Mouse (Mus musculus) heart, postnatal 10 days (tissue): ENCODE results near the gene Pam. TPM values are rescaled to one million over a fixed set of nuclear protein-coding genes. Genes with fewer than 3 reads are reported as not detected.
A peak's percentile ranks its signal among the peaks of the same experiment; 100 is the strongest.

ENCODE experiments used
- DNase-seq, 2 experiments: peaks; one replicate each; pipeline ENCODE4 v3.0.0; 2021
- intact Hi-C: fragments of 180-260 bp; cut with DNase I; formaldehyde crosslinking; loops from one replicate; pipeline ENCODE4 v1.15.1; 2025
- total RNA-seq, 2 experiments: library from RNA; stranded (reverse); gene quantifications; 2 replicates each; pipeline ENCODE4 v1.2.3; 2021

Gene Pam
- total RNA-seq, 2 experiments from 2014 or later, result 636 to 706 TPM

- no peak for DNase-seq
Measured at GRCm38 (mm10) chr1:98082988-98083387, 12.5 kb downstream of the Pam start.

GRCm38 (mm10) chr1:98080431-98080830 is 15.0 kb downstream of the Pam start:
- intact Hi-C loops, result no loop called here
- DNase-seq, result no peak

More at GRCm38 (mm10) chr1:98082988-98083387, 12.5 kb downstream of the Pam start:
- intact Hi-C loops, result no loop called here

- DNase-seq, result peak; percentile 48 to 56
- intact Hi-C loops, result no loop called here
Measured at GRCm38 (mm10) chr1:98079640-98080039, 15.8 kb downstream of the Pam start.

- no peak for DNase-seq
- intact Hi-C loops, result no loop called here
Measured at GRCm38 (mm10) chr1:98078735-98079134, 16.7 kb downstream of the Pam start.

GRCm38 (mm10) chr1:98073826-98074225 is 21.6 kb downstream of the Pam start:
- no peak for DNase-seq
- intact Hi-C loops, result no loop called here

- DNase-seq, result no peak
- intact Hi-C loops, result no loop called here
Measured at GRCm38 (mm10) chr1:98073127-98073526, 22.3 kb downstream of the Pam start.

- DNase-seq, result peak in 1 of 2 experiments; percentile 41
- intact Hi-C loops, result no loop called here
Measured at GRCm38 (mm10) chr1:98072045-98072444, 23.4 kb downstream of the Pam start.

GRCm38 (mm10) chr1:98071436-98071835 is 24.0 kb downstream of the Pam start:
- intact Hi-C loops, result no loop called here
- no peak for DNase-seq

GRCm38 (mm10) chr1:98070743-98071325 is 24.6 kb downstream of the Pam start:
- intact Hi-C loops, result no loop called here
- peak in 1 of 2 experiments; percentile 24 for DNase-seq

GRCm38 (mm10) chr1:98068177-98068576 is 27.3 kb downstream of the Pam start:
- no peak for DNase-seq
- intact Hi-C loops, result no loop called here

GRCm38 (mm10) chr1:98062074-98062473 is 33.4 kb downstream of the Pam start:
- DNase-seq, result no peak
- intact Hi-C loops, result no loop called here

- intact Hi-C loops, result no loop called here
- no peak for DNase-seq
Measured at GRCm38 (mm10) chr1:98059401-98059800, 36.0 kb downstream of the Pam start.

- DNase-seq, result no peak
- intact Hi-C loops, result no loop called here
Measured at GRCm38 (mm10) chr1:98056996-98057945, 38.2 kb downstream of the Pam start.

GRCm38 (mm10) chr1:98056277-98056676 is 39.2 kb downstream of the Pam start:
- intact Hi-C loops, result no loop called here
- DNase-seq, result no peak

- intact Hi-C loops, result no loop called here
- no peak for DNase-seq
Measured at GRCm38 (mm10) chr1:98055591-98055990, 39.9 kb downstream of the Pam start.

- DNase-seq, result no peak
- intact Hi-C loops, result loop anchor here (5.0 kb wide), 1 partner anchor 38 kb away; no protein-coding TSS in a partner anchor
Measured at GRCm38 (mm10) chr1:98053994-98054393, 41.5 kb downstream of the Pam start.

- intact Hi-C loops, result loop anchor here (5.0 kb wide), 1 partner anchor 39 kb away; no protein-coding TSS in a partner anchor
- DNase-seq, result no peak
Measured at GRCm38 (mm10) chr1:98053447-98053846, 42.0 kb downstream of the Pam start.

GRCm38 (mm10) chr1:98052775-98053174 is 42.7 kb downstream of the Pam start:
- no peak for DNase-seq
- intact Hi-C loops, result loop anchor here (5.0 kb wide), 1 partner anchor 40 kb away; no protein-coding TSS in a partner anchor

GRCm38 (mm10) chr1:98051039-98051438 is 44.4 kb downstream of the Pam start:
- DNase-seq, result no peak
- intact Hi-C loops, result loop anchor here (5.0 kb wide), 1 partner anchor 41 kb away; no protein-coding TSS in a partner anchor

GRCm38 (mm10) chr1:98049756-98050155 is 45.7 kb downstream of the Pam start:
- no peak for DNase-seq
- intact Hi-C loops, result loop anchor here (5.0 kb wide), 1 partner anchor 43 kb away; no protein-coding TSS in a partner anchor

GRCm38 (mm10) chr1:98048218-98048801 is 47.1 kb downstream of the Pam start:
- intact Hi-C loops, result no loop called here
- no peak for DNase-seq
